Mouse (Mus musculus): Measurements from ENCODE around the gene Rbms3. TPM values are rescaled to one million over a fixed set of nuclear protein-coding genes. Genes with fewer than 3 reads are reported as not detected.

The Rbms3 gene
- polyA plus RNA-seq, 1 experiment from 2014 or later = 76.1 TPM

- H3K36me3 ChIP-seq = 0 out of 2 replicates have a peak, but pooled peaks cover 3% of the 10 kb centered on the region
- ATAC-seq (replicated peaks; ENCODE audit: low FRiP score) = no peak
- H3K4me2 ChIP-seq = no peak overlapping the region
- WGBS = 87% methylated on average over 6 of the region's 6 CpGs
- H3K4me1 ChIP-seq = peaks cover 18% of the 10 kb centered on the region
- H3K9me3 ChIP-seq (replicated peaks) = no peaks in the 10 kb centered on the region
- H3K4me3 ChIP-seq (replicated peaks) = no peak overlapping the region
- H3K9ac ChIP-seq = no peak overlapping the region
- no peaks in the 10 kb centered on the region for H3K27me3 ChIP-seq
- no peak overlapping the region for H3K27ac ChIP-seq
Measured at GRCm38 (mm10) chr9:116977428-116977827, 652.3 kb downstream of the Rbms3 start.

DNA sequence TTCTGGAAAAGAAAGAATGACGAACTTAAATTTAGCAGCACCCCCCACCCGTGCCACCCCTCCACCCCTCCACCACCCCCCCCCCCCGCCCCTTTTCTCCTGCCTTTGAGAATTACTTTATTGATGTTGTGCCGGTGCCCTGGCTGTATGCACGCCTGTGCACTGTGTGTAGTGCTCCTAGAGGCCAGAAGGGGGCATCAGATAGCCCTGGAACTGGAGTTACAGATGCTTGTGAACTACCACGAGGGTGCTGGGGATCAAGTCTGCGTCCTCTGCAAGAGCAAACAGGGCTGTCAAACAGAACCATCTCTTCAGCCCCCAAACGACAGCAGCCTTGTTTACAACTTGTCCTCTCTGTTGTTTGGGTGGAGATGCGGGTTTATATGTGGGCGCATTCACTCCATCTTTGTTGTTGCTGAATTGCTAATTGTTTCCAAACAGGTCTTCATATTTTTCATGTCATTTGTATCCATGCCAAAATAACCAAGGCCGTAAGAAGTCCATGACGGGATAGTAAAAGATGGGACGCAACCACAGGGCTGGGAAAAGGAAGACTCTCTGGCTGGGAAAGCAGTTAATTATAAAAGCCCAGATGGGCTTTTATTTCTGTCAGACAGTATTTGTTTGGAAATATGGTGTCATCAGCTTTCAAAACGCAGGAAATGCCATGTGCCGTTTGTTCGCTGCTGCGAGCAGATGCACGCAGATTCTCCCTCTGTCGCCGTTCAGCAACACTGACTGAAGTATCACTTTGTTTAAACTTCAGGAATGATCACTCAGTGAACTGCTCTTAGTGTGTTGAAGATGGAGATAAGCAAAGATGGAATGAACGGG, 652.9 kb downstream of the Rbms3 start:
- 77% methylated on average over 21 of the region's 21 CpGs for WGBS

GRCm38 (mm10) chr9:116975269-116975668, 654.4 kb downstream of the Rbms3 start:
- peak; percentile 84 for ATAC-seq (replicated peaks; ENCODE audit: low FRiP score)

More for the DNA sequence above, 652.9 kb downstream of the Rbms3 start:
- Histone ChIP-seq H3K4me3 (replicated peaks) (no peak overlapping the region), H3K27me3 (no peaks in the 10 kb centered on the region), H3K27ac (peak overlapping the region; percentile 51; the same call in 1 of the 2 replicates), H3K9me3 (replicated peaks) (no peaks in the 10 kb centered on the region), H3K36me3 (0 out of 2 replicates have a peak, but pooled peaks cover 3% of the 10 kb centered on the region), H3K9ac (no peak overlapping the region), H3K4me1 (peaks cover 18% of the 10 kb centered on the region), H3K4me2 (no peak overlapping the region)
- ATAC-seq (replicated peaks; ENCODE audit: low FRiP score) = no peak

GRCm38 (mm10) chr9:116974134-116974533, 655.6 kb downstream of the Rbms3 start:
- H3K4me3 ChIP-seq (replicated peaks) = no peak overlapping the region
- whole genome bisulfite sequencing = 87% methylated on average over 3 of the region's 3 CpGs
- no peak for ATAC-seq (replicated peaks; ENCODE audit: low FRiP score)
- H3K27me3 ChIP-seq = no peaks in the 10 kb centered on the region
- no peaks in the 10 kb centered on the region for H3K36me3 ChIP-seq
- H3K9ac ChIP-seq = no peak overlapping the region
- H3K4me2 ChIP-seq = no peak overlapping the region
- no peaks in the 10 kb centered on the region for H3K9me3 ChIP-seq (replicated peaks)
- peak overlapping the region; percentile 70 for H3K27ac ChIP-seq
- peaks cover 18% of the 10 kb centered on the region for H3K4me1 ChIP-seq

More at GRCm38 (mm10) chr9:116975269-116975668, 654.4 kb downstream of the Rbms3 start:
- H3K4me2 ChIP-seq = no peak overlapping the region
- H3K9me3 ChIP-seq (replicated peaks) = no peaks in the 10 kb centered on the region
- peaks cover 18% of the 10 kb centered on the region for H3K4me1 ChIP-seq
- 34% methylated on average over 4 of the region's 4 CpGs for WGBS
- no peak overlapping the region for H3K4me3 ChIP-seq (replicated peaks)
- no peaks in the 10 kb centered on the region for H3K27me3 ChIP-seq
- H3K9ac ChIP-seq = no peak overlapping the region
- H3K36me3 ChIP-seq = 0 out of 2 replicates have a peak, but pooled peaks cover 2% of the 10 kb centered on the region
- peak overlapping the region; percentile 82 for H3K27ac ChIP-seq

GRCm38 (mm10) chr9:116973594-116973993, 656.1 kb downstream of the Rbms3 start:
- H3K4me1 ChIP-seq = peaks cover 18% of the 10 kb centered on the region
- H3K36me3 ChIP-seq = no peaks in the 10 kb centered on the region
- no peaks in the 10 kb centered on the region for H3K27me3 ChIP-seq
- WGBS = 32% methylated on average over 2 of the region's 2 CpGs
- no peak for ATAC-seq (replicated peaks; ENCODE audit: low FRiP score)
- no peak overlapping the region for H3K4me3 ChIP-seq (replicated peaks)
- no peak overlapping the region for H3K4me2 ChIP-seq
- H3K27ac ChIP-seq = peak overlapping the region; percentile 70
- H3K9ac ChIP-seq = no peak overlapping the region
- H3K9me3 ChIP-seq (replicated peaks) = no peaks in the 10 kb centered on the region

DNA sequence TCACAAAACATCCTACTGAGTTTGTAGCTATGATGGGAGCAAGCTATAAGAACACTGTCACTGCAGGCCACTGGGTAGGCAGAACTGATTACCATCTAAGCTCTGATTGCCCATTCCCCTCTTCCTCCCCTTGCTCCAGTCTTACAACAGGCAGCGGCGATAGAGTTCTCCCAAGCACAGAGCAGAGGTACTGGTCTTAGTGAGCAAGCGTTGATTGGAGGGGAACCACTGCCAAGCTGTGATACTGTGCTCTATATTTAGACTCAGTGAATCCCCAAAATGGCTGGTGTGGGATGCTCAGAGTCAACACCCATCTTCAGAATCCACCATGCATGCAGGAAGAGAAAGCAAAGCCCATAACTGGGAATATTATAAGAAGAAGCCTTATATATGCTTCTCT, 662.4 kb downstream of the Rbms3 start:
- H3K4me3 ChIP-seq (replicated peaks) = no peak overlapping the region
- no peak overlapping the region for H3K9ac ChIP-seq
- H3K4me1 ChIP-seq = peaks cover 4% of the 10 kb centered on the region; the same call in 1 of the 2 replicates
- no peaks in the 10 kb centered on the region for H3K27me3 ChIP-seq
- no peak overlapping the region for H3K4me2 ChIP-seq
- no peaks in the 10 kb centered on the region for H3K9me3 ChIP-seq (replicated peaks)
- 0 out of 2 replicates have a peak, but pooled peaks cover 3% of the 10 kb centered on the region for H3K36me3 ChIP-seq
- no peak overlapping the region for H3K27ac ChIP-seq
- WGBS = 97% methylated on average over 3 of the region's 3 CpGs
- no peak for ATAC-seq (replicated peaks; ENCODE audit: low FRiP score)

DNA sequence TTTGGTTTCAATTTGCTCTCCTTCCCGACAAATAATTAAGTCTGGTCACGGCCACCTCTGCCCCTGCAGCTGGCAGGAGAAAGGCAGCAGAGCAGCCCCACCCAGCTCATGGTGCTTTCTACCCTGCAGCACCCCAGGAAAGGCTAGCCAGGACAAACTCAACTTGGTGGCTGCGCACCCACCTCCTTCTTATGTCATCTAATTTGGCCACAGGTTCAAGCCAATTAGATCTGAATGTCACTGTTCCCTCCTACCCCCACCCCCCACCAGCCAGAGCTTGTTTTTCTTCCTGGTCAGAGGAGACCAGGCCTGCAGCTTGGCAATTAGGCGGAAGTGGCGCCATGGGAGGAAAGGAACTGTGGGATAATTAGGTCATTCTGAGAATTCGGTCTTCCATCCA, 664.0 kb downstream of the Rbms3 start:
- H3K36me3 ChIP-seq = peaks cover 9% of the 10 kb centered on the region; the same call in 1 of the 2 replicates
- peak; percentile 40; the same call in 1 of the 2 replicates for ATAC-seq (replicated peaks; ENCODE audit: low FRiP score)
- 0 out of 2 replicates have a peak, but pooled peaks cover 3% of the 10 kb centered on the region for H3K9me3 ChIP-seq (replicated peaks)
- H3K4me3 ChIP-seq (replicated peaks) = no peak overlapping the region
- 63% methylated on average over 6 of the region's 6 CpGs for WGBS
- H3K27ac ChIP-seq = no peak overlapping the region; the same call in 1 of the 2 replicates
- H3K4me1 ChIP-seq = peaks cover 4% of the 10 kb centered on the region; the same call in 1 of the 2 replicates
- no peak overlapping the region for H3K4me2 ChIP-seq
- H3K9ac ChIP-seq = no peak overlapping the region
- no peaks in the 10 kb centered on the region for H3K27me3 ChIP-seq

DNA sequence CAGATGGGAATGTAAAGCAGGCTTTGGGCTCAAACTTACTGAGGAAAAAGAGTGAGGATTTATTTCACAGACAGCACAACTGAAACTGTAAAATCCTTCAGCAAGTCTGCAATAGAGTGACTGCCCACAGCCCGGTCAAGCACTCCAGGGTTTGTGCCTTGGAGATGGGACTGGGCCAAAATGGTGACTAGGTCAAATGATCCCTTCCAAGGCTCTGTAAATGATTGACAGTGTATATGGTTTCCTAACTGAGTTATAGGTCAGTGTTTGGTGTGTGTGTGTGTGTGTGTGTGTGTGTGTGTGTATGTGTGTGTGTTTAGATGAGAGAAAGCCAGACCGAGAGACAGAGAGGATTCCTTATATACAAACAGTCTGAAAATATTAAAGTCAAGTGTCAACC, 673.6 kb downstream of the Rbms3 start:
- Histone ChIP-seq H3K4me2 (no peak overlapping the region), H3K9me3 (replicated peaks) (0 out of 2 replicates have a peak, but pooled peaks cover 3% of the 10 kb centered on the region), H3K27me3 (no peaks in the 10 kb centered on the region), H3K9ac (no peak overlapping the region), H3K4me1 (peaks cover 5% of the 10 kb centered on the region; the same call in 1 of the 2 replicates), H3K4me3 (replicated peaks) (no peak overlapping the region), H3K36me3 (peaks cover 3% of the 10 kb centered on the region; the same call in 1 of the 2 replicates), H3K27ac (no peak overlapping the region)
- ATAC-seq (replicated peaks; ENCODE audit: low FRiP score) = no peak
- WGBS = 82% methylated on average over 2 of the region's 2 CpGs

DNA sequence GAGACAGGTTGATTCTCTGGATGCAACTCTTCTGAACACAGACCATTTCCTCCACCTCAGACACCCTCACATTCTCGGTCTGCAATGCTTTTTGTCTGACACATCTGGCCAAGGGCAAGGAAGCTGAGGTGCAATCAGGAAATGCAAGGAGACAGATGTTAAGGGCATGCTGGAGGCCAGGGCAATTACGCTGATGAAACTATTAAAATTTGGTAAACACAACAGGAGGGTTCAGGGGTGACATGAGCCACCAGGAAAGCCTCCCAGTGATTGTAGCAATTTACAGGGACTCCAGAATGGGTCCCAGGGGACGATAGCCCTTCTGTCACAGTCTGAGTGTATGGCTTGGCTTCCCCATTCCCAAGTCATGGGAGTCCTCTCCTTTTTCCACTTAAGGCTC, 681.5 kb downstream of the Rbms3 start:
- Histone ChIP-seq H3K27ac (no peak overlapping the region), H3K27me3 (no peaks in the 10 kb centered on the region), H3K9ac (no peak overlapping the region), H3K4me3 (replicated peaks) (no peak overlapping the region), H3K36me3 (no peaks in the 10 kb centered on the region), H3K4me2 (no peak overlapping the region), H3K4me1 (peaks cover 30% of the 10 kb centered on the region), H3K9me3 (replicated peaks) (no peaks in the 10 kb centered on the region)
- WGBS = 34% methylated on average over 3 of the region's 3 CpGs
- no peak for ATAC-seq (replicated peaks; ENCODE audit: low FRiP score)

- no peak overlapping the region for H3K4me2 ChIP-seq
- H3K27me3 ChIP-seq = no peaks in the 10 kb centered on the region
- peaks cover 30% of the 10 kb centered on the region for H3K4me1 ChIP-seq
- H3K36me3 ChIP-seq = no peaks in the 10 kb centered on the region
- H3K9ac ChIP-seq = no peak overlapping the region
- H3K27ac ChIP-seq = no peak overlapping the region
- H3K9me3 ChIP-seq (replicated peaks) = no peaks in the 10 kb centered on the region
- no peak overlapping the region for H3K4me3 ChIP-seq (replicated peaks)
- 60% methylated on average over 4 of the region's 4 CpGs for WGBS
- ATAC-seq (replicated peaks; ENCODE audit: low FRiP score) = no peak
Measured at GRCm38 (mm10) chr9:116947369-116947768, 682.3 kb downstream of the Rbms3 start.

DNA sequence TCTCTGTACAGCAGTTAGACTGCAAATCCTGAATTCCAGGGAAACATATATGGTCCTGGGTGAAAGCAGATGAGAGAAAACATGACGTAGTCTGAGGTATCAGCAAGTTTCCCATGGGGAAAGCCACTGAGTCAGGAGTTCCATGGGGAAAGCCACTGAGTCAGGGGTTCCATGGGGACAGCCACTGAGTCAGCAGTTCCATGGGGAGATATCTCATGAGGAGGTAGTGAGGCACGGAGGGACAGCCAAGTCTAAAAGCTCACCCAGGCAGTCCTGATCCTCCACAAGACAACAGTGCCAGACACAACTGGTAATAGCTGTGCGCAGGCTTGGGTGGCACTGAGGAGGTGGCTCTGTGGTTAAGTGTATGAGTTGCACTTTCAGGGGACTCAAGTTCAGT, 682.9 kb downstream of the Rbms3 start:
- no peaks in the 10 kb centered on the region for H3K27me3 ChIP-seq
- H3K4me2 ChIP-seq = no peak overlapping the region
- no peak overlapping the region for H3K9ac ChIP-seq
- H3K4me1 ChIP-seq = peaks cover 30% of the 10 kb centered on the region
- WGBS = 91% methylated on average over 3 of the region's 3 CpGs
- no peaks in the 10 kb centered on the region for H3K9me3 ChIP-seq (replicated peaks)
- H3K36me3 ChIP-seq = no peaks in the 10 kb centered on the region
- 0 out of 2 replicates have a peak overlapping the region, but pooled peaks have one; percentile 0 for H3K27ac ChIP-seq
- H3K4me3 ChIP-seq (replicated peaks) = no peak overlapping the region
- ATAC-seq (replicated peaks; ENCODE audit: low FRiP score) = peak; percentile 55

DNA sequence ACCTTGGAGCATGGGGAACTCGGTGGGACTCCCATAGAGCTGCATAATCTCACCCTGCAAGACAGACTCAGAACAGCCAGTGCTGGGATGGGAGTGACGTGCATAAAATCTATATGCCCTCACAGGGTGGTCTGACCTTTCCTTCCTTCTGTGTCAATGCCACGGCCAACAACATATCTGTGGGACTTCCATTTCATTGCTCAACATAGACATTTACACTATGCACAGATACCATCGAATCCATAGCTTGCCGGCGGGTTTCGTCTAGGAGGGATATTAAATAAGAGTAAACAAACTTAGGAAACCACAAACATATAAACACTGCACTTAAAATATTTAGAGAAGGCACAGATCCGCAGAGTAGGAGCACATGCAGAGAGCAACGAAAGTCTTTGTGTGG, 684.0 kb downstream of the Rbms3 start:
- H3K9ac ChIP-seq = no peak overlapping the region
- H3K27ac ChIP-seq = no peak overlapping the region
- H3K4me1 ChIP-seq = peaks cover 32% of the 10 kb centered on the region
- H3K27me3 ChIP-seq = no peaks in the 10 kb centered on the region
- H3K4me2 ChIP-seq = no peak overlapping the region
- no peaks in the 10 kb centered on the region for H3K9me3 ChIP-seq (replicated peaks)
- WGBS = 80% methylated on average over 9 of the region's 9 CpGs
- H3K4me3 ChIP-seq (replicated peaks) = no peak overlapping the region
- H3K36me3 ChIP-seq = no peaks in the 10 kb centered on the region
- ATAC-seq (replicated peaks; ENCODE audit: low FRiP score) = no peak

All from kidney, embryonic 15.5 days (tissue).